Mouse (Mus musculus) NIH3T3 (cell line): ENCODE results near the gene Scamp5.

Source experiments
- DNase-seq: peaks from one replicate; pipeline ENCODE4 v3.0.0-alpha.2; 2012; ENCODE audit warnings: low read depth

Gene Scamp5

DNA sequence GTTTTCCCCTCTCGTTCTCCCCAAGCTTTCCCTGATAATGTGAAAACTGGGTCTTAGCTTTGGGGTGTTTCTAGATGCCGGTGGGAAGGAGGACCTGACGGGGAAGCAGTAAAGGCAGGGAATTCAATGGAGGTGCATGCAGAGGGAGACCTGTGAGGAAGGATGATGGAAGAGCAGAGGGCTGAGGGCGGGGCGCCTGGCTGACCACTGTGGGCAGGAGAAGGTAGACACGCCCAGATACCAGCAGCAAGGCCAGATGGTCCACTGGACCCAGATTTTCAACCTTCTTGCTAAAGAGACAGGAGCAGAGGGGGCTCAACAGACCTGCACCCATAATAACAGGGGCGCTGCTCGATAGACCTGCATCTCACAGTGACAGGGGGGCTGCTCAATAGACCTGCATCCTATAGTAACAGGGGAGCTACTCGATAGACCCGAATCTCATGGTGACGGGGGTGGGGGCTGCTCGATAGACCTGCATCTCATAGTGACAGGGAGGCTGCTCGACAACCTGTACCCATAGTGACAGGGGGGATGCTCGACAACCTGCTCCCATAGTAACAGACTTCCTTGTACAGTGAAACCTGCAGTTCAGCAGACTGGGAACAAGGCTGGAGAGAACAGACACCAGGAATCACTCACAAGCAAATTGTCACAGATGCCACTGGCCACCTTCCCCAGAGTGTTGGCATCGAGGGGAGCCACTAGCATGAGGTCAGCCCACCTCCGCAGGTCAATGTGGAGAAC lies 48.2 kb downstream of the Scamp5 start:
- no peak for DNase-seq

DNA sequence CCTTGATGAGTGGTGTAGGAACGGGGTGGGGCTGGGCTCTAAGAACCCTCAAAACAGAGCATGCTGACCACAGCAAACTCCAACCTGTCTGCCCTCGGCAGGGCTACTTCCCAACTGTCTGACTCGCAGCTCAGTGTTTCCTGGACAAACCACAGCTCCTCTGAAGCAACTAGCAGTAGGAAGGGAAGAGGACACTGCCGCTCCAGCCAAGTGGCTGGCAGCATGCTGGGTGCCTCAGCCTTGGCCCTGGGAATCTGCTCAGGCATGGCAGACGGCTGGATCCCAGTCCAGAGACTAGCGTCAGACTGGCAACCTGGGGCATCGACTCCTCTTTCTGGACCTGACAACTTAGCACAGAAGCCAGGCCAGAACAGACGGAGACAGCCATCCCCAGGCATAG lies 50.5 kb downstream of the Scamp5 start:
- peak; percentile 48 for DNase-seq

DNA sequence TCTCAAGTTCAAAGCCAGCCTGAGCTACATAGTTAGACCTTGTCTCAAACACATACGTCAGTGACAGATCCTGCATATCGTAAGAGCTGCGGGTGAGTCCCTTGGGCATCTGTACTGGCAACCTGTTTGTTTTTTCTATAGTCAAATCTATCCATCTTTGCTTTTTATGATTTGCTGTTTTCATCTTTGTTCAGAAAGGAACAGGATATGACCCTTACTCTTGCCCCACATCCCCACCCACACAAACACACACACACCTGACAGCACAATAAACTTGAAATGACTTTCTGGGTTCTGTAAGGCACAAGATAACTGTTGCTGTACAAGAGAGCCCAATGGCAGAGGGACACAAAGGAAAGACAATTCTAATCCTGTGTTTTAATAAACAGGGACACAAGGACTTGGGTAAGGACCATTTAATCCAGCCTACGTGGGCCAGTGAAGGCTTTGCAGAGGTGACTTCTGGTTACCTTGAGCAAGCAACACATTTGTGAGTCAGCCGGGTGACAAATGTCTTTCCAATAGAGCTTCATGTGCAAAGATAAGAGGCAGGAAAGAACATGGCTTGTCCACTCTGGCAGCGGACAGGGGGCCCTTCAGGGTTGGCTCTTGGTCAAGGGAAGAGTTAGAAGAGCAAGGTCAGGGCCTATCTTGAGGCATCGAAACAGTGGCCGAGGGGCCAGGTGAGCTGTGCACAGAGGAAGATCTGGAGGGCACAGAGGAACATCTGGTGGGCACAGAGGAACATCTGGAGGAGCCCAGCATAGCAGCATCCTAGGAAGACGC lies 60.5 kb downstream of the Scamp5 start:
- DNase-seq, result no peak

DNA sequence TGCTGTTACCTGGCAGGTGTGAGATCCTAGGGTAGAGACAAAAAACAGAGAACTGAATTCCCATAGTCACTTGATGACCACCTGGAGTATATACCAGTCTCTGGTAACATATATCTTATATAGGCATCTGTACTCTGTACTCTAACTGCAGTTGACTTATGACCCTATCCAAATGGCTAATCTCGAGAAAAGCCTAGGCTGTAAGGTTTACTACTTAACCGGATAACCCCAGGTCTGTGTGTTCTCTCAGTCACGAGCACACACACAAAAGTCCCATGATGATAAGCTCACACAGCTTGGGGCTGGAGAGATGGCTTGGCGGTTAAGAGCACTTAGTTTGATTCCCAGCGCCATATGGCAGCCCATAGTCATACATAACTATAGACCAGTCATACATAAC lies 61.5 kb downstream of the Scamp5 start:
- no peak for DNase-seq

DNA sequence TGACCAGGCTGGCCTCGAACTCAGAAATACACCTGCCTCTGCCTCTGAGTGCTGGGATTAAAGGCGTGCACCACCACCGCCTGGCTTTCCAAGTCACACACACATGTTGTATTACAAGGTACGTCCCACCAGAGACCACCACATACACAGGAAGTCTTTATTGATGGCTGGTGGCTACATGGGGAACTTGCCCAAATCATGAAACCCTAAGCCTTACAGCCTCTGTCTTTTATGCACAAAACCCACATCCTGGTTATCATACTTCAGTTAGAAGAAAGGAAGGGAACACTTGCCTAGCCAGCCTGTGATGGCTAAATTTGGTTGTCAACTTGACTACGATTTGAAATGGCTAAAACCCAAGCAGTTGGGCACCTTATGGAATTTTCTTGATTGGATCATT lies 63.8 kb downstream of the Scamp5 start:
- DNase-seq, result no peak

DNA sequence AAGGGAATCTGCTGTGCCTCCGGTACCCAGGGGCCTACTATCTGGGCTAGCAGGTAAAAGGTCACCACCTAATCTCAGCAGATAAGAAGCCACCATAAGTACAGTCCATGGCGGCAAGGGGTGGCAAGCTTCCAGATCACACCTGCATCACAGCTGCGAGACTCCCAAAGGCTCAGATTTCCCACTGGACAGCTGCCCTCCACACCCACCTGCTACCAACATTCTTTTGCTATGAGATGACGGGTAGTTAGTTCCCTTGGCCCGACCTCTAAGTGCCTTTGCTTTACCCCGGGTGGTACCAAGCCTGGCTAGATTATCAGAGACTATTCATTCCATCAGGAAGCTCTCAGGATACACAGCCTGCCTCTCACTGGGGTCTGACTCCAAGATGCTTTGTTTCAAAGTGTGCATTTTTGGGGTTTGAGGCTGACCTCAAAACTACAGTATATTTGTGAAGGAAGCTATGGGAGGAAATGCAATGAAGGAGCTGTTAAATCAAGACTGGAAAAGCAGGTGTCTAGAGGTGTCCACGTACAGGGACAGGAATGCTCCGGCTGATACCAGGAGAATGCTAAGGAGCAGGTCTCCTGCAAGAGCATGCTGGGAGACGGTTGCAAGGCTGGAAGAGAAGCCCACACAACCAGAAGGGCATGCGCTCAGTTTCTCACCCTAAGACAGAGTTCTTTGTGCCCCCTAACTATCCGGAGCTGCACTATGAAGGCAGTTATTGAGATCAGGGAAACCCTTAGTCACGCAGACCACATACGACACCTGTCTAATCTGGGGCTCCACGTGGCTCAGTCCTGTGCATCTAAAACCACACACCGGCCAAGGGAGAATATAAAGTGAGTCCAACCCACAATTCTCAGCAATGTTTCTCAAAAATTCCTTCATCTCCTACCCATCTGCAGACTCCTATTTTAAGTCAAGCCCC lies 65.3 kb downstream of the Scamp5 start:
- no peak for DNase-seq

DNA sequence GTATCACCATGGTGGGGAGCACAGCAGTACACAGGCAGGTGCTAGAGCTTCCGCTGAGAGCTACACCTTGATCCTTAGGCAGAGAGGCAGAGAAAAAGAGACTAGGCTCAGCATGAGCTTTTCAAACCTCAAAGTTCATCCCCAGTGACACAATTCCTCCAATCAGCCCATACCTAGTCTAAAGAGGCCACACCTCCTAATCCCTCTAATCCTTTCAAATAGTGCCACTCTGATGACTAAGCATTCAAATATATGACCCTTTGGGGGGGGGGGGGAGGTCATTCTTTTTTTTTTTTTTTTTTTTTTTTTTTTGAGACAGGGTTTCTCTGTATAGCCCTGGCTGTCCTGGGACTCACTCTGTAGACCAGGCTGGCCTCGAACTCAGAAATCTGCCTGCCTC lies 69.1 kb downstream of the Scamp5 start:
- DNase-seq, result no peak

DNA sequence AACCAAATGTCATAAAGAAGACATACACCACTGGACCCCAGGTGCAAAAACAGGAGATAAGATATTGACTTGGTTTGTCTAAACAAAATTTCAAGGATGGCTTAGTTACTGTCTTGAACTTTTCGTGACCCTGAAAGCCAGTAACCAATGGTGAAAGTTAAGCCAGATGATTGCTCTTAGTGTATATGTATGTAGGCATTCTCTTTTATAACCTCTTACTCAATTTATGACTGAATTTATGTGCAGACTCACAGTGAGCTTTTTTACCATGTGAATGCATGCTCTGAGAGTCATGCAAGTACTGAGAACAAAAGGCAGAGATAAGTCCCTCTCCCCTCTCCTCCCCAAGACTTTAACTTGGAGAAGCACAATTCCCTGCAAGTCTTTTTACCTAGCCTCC lies 75.0 kb downstream of the Scamp5 start:
- DNase-seq, result no peak
